Mouse (Mus musculus): ENCODE measurements around the gene Clstn1. TPM values are rescaled to one million over a fixed set of nuclear protein-coding genes. Genes with fewer than 3 reads are reported as not detected.

The Clstn1 gene
- polyA plus RNA-seq, 1 experiment from 2014 or later, result 57.4 TPM

DNA sequence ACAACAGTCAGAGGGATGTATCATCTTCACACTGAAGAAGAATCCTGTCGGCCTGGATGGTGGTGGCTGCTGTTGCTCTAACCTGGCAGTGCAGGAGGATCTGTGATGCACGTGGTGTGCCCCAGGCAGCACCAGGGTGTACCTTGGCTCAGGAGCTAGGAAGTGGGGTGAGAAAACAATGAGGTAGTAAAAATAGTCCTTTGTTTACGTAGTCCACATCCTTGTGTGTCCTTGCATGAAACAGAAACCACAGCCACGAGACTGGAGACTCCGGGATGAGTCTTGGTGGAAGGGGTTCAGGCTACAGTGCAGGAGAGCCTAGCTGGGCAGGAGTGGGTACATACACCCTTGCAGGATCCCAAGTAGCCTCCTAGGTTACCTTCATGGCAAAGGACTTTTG is 15.1 kb upstream of the Clstn1 start:
- WGBS, result 76% methylated on average over 5 of the region's 5 CpGs
- DNase-seq (ENCODE audit: low spot score), result no peak
- no peaks in the 10 kb centered on the region for H3K9me3 ChIP-seq
- H3K4me1 ChIP-seq (replicated peaks), result peaks cover 44% of the 10 kb centered on the region
- peaks cover 3% of the 10 kb centered on the region; the same call in 1 of the 2 replicates for H3K36me3 ChIP-seq
- no peak overlapping the region for H3K4me3 ChIP-seq
- no peak overlapping the region for H3K27ac ChIP-seq
- peaks cover 21% of the 10 kb centered on the region for H3K27me3 ChIP-seq (ENCODE audit: insufficient read depth, poor library complexity, severe bottlenecking)

DNA sequence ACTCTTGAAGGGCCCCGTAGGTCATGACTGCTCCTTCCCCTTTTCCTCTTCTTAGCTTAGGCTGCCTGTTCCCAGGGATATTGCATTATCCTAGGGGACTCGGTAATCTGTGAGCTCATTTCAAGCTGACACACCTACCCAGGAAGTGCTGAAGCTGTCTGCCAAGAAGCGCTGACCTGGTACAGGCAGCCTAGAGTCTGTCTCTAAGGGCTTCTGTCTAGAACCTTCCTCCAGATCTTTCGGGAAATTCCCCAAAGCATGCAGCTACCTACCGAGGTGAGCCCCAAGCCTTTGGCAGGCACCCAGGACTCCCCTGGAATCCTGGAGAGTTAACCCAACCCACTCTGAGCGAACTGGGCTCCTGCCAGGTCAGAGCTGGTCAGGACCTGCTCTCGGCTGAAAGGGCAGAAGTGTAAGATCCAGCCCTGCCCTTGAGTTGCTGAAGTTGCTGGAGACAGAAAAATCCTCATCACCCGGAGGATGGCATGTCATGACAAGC is 14.6 kb upstream of the Clstn1 start:
- no peaks in the 10 kb centered on the region for H3K36me3 ChIP-seq
- peaks cover 23% of the 10 kb centered on the region for H3K27me3 ChIP-seq (ENCODE audit: insufficient read depth, poor library complexity, severe bottlenecking)
- DNase-seq (ENCODE audit: low spot score), result no peak
- 64% methylated on average over 8 of the region's 8 CpGs for WGBS
- peaks cover 48% of the 10 kb centered on the region for H3K4me1 ChIP-seq (replicated peaks)
- no peaks in the 10 kb centered on the region for H3K9me3 ChIP-seq
- H3K4me3 ChIP-seq, result no peak overlapping the region
- H3K27ac ChIP-seq, result no peak overlapping the region

DNA sequence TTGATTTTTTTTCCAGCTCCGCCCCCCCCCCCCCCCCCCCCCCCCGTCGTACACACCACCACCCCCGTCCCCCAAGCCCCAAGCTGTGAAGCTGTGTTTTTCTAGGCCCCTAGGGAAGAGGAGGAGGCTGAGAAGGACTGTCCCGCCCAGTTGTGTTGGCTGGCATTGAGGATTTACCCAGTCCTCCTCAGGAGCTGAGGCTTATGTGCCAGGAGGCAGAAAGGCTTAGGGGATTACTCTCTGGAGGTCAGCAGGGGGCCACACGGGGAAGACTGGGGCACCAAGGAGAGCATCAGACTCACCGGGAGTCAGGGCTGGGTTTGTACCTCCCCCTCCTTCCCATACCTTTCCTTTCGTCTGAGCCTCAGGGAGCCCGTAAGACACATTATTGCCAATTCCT is 13.8 kb upstream of the Clstn1 start:
- Histone ChIP-seq H3K36me3 (no peaks in the 10 kb centered on the region), H3K27me3 (ENCODE audit: insufficient read depth, poor library complexity, severe bottlenecking) (peaks cover 26% of the 10 kb centered on the region), H3K27ac (no peak overlapping the region), H3K4me3 (no peak overlapping the region), H3K9me3 (no peaks in the 10 kb centered on the region), H3K4me1 (replicated peaks) (peaks cover 50% of the 10 kb centered on the region)
- 26% methylated on average over 7 of the region's 9 CpGs for WGBS
- DNase-seq (ENCODE audit: low spot score), result no peak

DNA sequence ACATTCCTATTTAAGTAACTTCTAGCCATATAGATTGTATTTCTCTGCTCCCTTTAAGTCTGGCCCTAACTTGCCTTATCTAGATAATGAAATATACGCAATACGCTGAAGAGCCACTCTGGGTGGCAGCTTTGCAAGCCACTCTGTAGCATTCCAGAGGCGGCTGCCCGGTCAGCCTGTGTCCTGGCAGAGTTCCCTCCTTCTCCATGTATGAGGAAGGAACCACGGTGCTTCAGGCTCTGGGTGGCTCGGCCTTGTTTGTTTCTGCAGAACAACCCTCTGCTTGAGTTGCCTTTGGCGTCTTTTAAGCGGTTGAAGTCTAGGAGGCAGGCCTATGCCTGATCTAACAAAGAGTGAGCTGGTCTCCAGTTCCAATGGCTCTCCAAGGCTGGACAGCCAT is 13.4 kb upstream of the Clstn1 start:
- no peaks in the 10 kb centered on the region for H3K9me3 ChIP-seq
- no peak overlapping the region for H3K4me3 ChIP-seq
- no peak for DNase-seq (ENCODE audit: low spot score)
- no peaks in the 10 kb centered on the region for H3K36me3 ChIP-seq
- H3K27ac ChIP-seq, result no peak overlapping the region
- H3K4me1 ChIP-seq (replicated peaks), result peaks cover 47% of the 10 kb centered on the region
- peaks cover 26% of the 10 kb centered on the region for H3K27me3 ChIP-seq (ENCODE audit: insufficient read depth, poor library complexity, severe bottlenecking)
- 61% methylated on average over 8 of the region's 8 CpGs for WGBS

DNA sequence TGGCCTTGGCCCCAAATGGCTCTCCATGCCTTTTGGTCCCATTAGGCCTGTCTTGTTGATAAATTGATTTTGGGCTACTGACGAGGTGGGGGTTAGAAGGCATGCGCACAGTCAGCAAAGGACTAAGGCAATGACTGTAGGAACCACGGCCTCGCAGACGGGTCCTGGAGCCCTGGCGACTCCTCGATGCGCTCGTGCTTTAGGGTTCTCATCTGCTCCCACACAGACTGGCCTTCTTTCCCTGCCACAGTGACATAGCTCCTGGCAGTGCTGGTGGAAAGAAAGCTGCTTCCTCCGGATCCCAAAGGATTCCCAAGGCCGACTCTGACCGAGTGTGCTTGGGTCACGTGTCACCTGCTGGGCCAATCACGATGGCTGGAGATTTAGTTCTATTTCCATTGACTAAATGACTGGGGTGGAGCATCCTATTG is 11.9 kb upstream of the Clstn1 start:
- peak overlapping the region; percentile 20; the same call in 1 of the 2 replicates for H3K4me3 ChIP-seq
- H3K27ac ChIP-seq, result 0 out of 2 replicates have a peak overlapping the region, but pooled peaks have one; percentile 35
- H3K9me3 ChIP-seq, result no peaks in the 10 kb centered on the region
- DNase-seq (ENCODE audit: low spot score), result no peak
- peaks cover 26% of the 10 kb centered on the region for H3K27me3 ChIP-seq (ENCODE audit: insufficient read depth, poor library complexity, severe bottlenecking)
- WGBS, result 63% methylated on average over 14 of the region's 14 CpGs
- H3K36me3 ChIP-seq, result no peaks in the 10 kb centered on the region
- H3K4me1 ChIP-seq (replicated peaks), result peaks cover 49% of the 10 kb centered on the region

DNA sequence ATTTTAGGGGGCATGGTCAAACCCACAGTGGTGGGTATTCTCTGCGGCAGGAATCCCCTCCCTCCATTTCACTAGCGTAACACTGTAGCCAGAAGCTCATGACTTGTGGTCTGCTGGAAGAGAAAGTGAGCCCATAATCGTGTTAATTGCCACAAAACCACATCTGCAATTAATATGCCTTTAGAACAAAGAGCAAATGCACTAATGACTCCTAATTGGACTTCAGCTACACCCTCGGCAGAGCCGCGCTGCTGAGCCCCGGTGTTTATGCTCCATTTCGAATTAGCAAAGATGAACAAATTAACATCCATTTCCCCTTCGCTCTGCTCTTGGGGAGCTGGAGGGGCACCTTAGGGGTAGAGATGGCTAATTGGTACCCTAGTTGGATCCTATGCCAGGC is 10.2 kb upstream of the Clstn1 start:
- Histone ChIP-seq H3K4me3 (no peak overlapping the region), H3K27me3 (ENCODE audit: insufficient read depth, poor library complexity, severe bottlenecking) (peaks cover 26% of the 10 kb centered on the region), H3K4me1 (replicated peaks) (peaks cover 40% of the 10 kb centered on the region), H3K36me3 (no peaks in the 10 kb centered on the region), H3K9me3 (no peaks in the 10 kb centered on the region), H3K27ac (no peak overlapping the region)
- 90% methylated on average over 9 of the region's 9 CpGs for WGBS
- DNase-seq (ENCODE audit: low spot score), result no peak

DNA sequence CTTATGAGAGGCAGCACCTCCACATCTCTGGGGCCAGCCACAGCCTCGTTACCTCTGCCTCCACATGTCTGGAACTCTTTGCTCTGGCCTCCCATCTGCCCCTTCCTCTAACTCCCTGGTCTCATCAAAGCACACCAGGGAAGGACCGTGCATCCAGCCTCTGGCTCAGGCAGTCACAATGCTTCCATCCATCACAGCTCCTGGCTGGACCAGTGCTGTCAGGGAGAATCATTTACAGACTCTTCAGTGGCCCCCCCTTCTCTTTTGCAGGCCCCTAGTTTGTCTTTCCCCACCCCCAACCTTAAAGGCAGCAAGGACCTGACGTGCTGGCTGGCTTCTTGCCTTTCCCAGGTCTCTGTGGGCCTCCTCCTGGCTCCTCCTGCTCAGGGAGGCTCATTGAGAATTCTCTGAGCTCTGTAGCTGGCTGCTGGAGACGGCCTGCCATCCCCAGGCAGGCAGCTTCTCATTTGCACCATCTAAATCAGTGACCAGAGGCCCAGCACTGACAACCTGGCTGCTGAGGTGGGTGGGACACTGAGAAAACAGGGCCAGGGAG is 9.2 kb upstream of the Clstn1 start:
- Histone ChIP-seq H3K27me3 (ENCODE audit: insufficient read depth, poor library complexity, severe bottlenecking) (peaks cover 21% of the 10 kb centered on the region), H3K4me1 (replicated peaks) (peaks cover 37% of the 10 kb centered on the region), H3K36me3 (no peaks in the 10 kb centered on the region), H3K9me3 (no peaks in the 10 kb centered on the region), H3K4me3 (no peak overlapping the region), H3K27ac (peak overlapping the region; percentile 70)
- WGBS, result 23% methylated on average over 4 of the region's 4 CpGs
- no peak for DNase-seq (ENCODE audit: low spot score)

DNA sequence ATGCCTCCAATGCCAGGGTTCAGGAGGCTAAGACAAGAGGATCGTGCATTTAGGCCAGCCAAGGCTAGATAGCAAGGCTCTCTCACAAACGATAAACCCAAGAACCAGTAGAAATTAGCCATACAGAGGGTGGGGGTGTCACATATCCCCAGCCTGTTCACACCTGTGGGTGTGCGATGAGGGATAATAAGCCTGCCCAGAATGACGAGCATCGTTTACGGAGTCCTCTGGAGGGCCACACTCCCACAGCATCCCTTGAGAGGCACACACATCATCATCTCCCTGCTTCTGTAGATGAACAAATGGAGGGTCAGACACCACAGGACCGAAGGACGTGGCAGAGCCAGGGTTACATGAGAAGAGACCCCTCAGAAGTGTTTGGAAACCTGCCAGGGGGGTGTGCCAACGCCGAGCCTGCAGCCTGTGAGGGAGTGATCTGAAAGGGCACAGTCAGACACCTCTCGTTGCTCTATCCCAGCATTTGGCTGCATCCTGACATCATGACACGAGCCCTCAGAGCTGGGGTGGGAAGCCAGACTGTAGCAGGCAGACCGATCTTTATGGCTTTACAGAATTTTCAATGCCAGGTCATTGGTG is 8.1 kb upstream of the Clstn1 start:
- Histone ChIP-seq H3K4me1 (replicated peaks) (peaks cover 31% of the 10 kb centered on the region), H3K36me3 (no peaks in the 10 kb centered on the region), H3K4me3 (no peak overlapping the region), H3K9me3 (no peaks in the 10 kb centered on the region), H3K27ac (no peak overlapping the region), H3K27me3 (ENCODE audit: insufficient read depth, poor library complexity, severe bottlenecking) (peaks cover 15% of the 10 kb centered on the region)
- 81% methylated on average over 13 of the region's 13 CpGs for WGBS
- no peak for DNase-seq (ENCODE audit: low spot score)

DNA sequence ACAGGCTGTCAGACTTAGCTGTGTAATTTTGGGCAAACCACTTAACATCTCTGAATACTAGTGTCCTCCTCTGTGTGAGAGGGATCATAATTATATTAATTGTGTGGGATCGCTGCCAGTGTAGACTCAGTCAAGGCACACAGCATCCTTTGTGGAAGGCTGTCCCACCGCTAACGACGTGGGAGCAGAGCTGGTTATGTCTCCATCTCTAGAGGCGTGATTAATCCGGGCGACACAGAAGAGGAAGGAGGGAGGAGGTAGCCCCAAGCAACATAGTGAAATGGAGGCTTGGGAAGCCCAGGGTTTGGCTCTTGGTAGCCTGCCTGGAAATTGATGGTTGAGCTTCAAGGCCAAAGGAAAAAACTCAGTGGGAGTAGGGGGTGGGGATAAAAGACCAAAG is 7.4 kb upstream of the Clstn1 start:
- Histone ChIP-seq H3K4me1 (replicated peaks) (peaks cover 31% of the 10 kb centered on the region), H3K36me3 (no peaks in the 10 kb centered on the region), H3K4me3 (no peak overlapping the region), H3K27ac (no peak overlapping the region), H3K27me3 (ENCODE audit: insufficient read depth, poor library complexity, severe bottlenecking) (peaks cover 12% of the 10 kb centered on the region), H3K9me3 (no peaks in the 10 kb centered on the region)
- no peak for DNase-seq (ENCODE audit: low spot score)
- 59% methylated on average over 7 of the region's 7 CpGs for WGBS

DNA sequence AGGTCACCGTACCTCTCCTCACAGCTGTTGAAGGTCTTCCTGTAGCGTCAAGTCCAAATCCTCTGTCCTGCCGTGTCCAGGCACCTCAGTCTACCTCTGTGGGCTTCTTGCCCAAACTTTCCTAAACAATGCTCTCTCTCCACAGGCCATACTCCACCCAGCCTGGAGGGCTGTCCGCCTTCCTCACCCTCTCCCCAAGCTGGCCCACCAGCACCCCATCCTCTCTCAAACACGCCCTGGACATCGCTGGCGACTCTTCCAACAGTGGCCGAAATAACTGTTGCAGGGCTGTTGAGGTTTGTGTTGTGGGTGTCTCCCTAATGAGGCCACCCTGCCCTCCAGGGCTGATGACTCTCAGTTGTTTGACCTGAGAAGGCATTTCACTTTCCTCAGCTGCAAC is 1.0 kb upstream of the Clstn1 start:
- no peak for DNase-seq (ENCODE audit: low spot score)

DNA sequence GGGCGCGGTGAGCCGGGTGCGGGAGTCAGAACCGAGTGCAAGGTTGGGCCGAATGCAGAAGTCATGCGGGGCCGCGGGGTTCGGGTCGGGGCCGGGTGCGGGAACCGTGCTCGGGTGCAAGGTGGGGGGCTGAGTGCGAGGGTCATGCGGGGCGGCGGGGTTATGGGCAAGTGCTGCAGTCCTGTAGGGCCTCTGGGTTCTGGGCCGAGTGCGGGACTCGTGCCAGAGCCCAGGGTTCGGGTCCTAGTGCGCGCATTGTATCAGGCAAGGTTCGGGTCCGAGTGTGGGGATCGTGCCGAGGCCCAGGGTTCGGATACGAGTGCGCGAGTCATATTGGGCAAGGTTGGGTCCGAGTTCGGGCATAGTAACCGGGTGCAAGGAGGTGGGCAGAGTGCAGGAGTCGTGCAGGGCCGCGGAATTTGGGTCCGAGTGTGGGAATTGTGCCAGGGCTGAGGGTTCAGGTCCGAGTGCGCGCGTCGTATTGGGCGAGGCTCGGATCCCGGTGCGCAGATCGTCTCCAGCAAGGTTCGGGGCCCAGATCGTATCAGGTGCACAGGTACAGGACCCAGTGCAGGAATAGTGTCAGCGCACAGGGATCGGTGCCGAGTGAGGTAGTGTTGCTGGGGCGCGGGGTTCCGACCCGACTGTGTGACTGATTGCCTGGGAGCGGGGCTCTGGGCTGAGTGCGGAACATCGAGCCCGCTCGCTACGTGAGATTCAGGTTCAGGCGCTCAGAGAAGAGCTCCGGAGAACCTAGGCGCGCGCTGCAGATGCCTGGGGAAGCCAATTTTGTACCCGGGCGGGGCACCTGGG is 721 bp downstream of the Clstn1 start:
- H3K27ac ChIP-seq, result peak overlapping the region; percentile 94
- 0 out of 2 replicates have a peak, but pooled peaks cover 3% of the 10 kb centered on the region for H3K9me3 ChIP-seq
- H3K27me3 ChIP-seq (ENCODE audit: insufficient read depth, poor library complexity, severe bottlenecking), result peaks cover 61% of the 10 kb centered on the region
- WGBS, result under 1% methylated on average over 72 of the region's 72 CpGs
- peaks cover 36% of the 10 kb centered on the region for H3K4me1 ChIP-seq (replicated peaks)
- H3K36me3 ChIP-seq, result peaks cover 5% of the 10 kb centered on the region; the same call in 1 of the 2 replicates
- peak overlapping the region; percentile 81 for H3K4me3 ChIP-seq
- peak; percentile 64 for DNase-seq (ENCODE audit: low spot score)

More for the DNA sequence above, 1.0 kb upstream of the Clstn1 start:
- Histone ChIP-seq H3K4me1 (replicated peaks) (peaks cover 36% of the 10 kb centered on the region), H3K4me3 (peak overlapping the region; percentile 81; the same call in 1 of the 2 replicates), H3K9me3 (no peaks in the 10 kb centered on the region), H3K27me3 (ENCODE audit: insufficient read depth, poor library complexity, severe bottlenecking) (peaks cover 61% of the 10 kb centered on the region), H3K36me3 (no peaks in the 10 kb centered on the region), H3K27ac (no peak overlapping the region)
- 87% methylated on average over 8 of the region's 8 CpGs for WGBS

DNA sequence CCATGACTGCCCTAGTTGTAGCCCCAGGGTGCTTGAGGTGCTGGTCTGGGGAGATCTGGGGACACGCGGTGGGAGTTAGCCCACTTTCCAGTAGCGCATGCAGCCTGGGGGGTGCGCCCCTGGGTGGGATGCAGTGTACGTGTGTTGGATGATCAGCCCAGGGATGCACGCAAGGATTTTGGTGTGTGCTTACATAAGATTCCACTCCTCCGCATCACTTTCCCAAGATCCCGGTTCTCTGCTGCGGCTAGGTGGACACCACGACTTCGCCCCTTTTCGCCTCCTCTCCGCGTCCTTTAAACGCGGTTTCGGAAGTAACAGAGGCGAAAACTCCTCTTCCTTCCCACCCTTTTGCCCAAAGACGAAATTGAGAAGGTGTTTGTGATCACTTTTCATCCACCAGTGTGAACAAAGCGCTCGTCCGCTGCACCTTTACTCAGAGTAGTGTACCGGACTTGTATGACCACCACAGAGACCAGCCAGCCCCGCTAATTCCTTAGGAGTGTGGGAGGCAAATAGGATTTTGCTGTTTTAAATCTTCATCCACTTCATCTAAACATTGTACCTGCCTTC is 1.4 kb downstream of the Clstn1 start:
- Histone ChIP-seq H3K4me3 (peak overlapping the region; percentile 81), H3K4me1 (replicated peaks) (peaks cover 39% of the 10 kb centered on the region), H3K36me3 (peaks cover 5% of the 10 kb centered on the region; the same call in 1 of the 2 replicates), H3K27me3 (ENCODE audit: insufficient read depth, poor library complexity, severe bottlenecking) (peaks cover 61% of the 10 kb centered on the region), H3K27ac (peak overlapping the region; percentile 94), H3K9me3 (0 out of 2 replicates have a peak, but pooled peaks cover 3% of the 10 kb centered on the region)
- WGBS, result 4% methylated on average over 24 of the region's 24 CpGs
- peak; percentile 42 for DNase-seq (ENCODE audit: low spot score)

Measured in hindbrain, embryonic 10.5 days (tissue).